Mouse (Mus musculus) brown adipose tissue, adult 24 weeks (tissue): ENCODE measurements around the gene 2010111I01Rik. TPM values are rescaled to one million over a fixed set of nuclear protein-coding genes. Genes with fewer than 3 reads are reported as not detected.
"Not testable (repeated sequence)": the region's sequence is repeated elsewhere in the genome, so short reads cannot be mapped to it uniquely, and the experiment has no call there.

ENCODE experiments used
- H3K27ac ChIP-seq: fragments of 200-500 bp; replicated peaks from 2 replicates; pipeline ENCODE4 v1.5.1; 2012; ENCODE audit warnings: low read depth, mild to moderate bottlenecking, low read length
- H3K4me1 ChIP-seq: fragments of 200-500 bp; 2 replicates; pipeline ENCODE4 v1.6.1; 2012; ENCODE audit warnings: low read length, mixed read lengths; ENCODE audit not compliant: control insufficient read depth, insufficient read depth, insufficient read length
- H3K4me3 ChIP-seq: fragments of 200-500 bp; 2 replicates; pipeline ENCODE4 v1.5.1; 2012; ENCODE audit warnings: low read depth, mild to moderate bottlenecking, low read length, moderate library complexity; ENCODE audit not compliant: insufficient read depth
- polyA plus RNA-seq: library from polyadenylated mRNA; stranded (reverse); fragments of >200 nt; gene quantifications from 2 replicates; pipeline ENCODE4 v1.2.4, GENCODE M21; 2012; ENCODE audit not compliant: missing spikeins, insufficient read depth, insufficient read length

Gene 2010111I01Rik
- polyA plus RNA-seq, 1 experiment, result 10.7 TPM

GRCm38 (mm10) chr13:63313247-63313646 is 348.6 kb downstream of the 2010111I01Rik start:
- H3K4me3 ChIP-seq, result no peak overlapping the region
- no peaks in the 10 kb centered on the region for H3K4me1 ChIP-seq
- no peak overlapping the region for H3K27ac ChIP-seq

GRCm38 (mm10) chr13:63313748-63314607 is 349.3 kb downstream of the 2010111I01Rik start:
- no peak overlapping the region for H3K4me3 ChIP-seq
- H3K27ac ChIP-seq, result no peak overlapping the region

GRCm38 (mm10) chr13:63314608-63314920 is 349.9 kb downstream of the 2010111I01Rik start:
- H3K4me1 ChIP-seq, result no peaks in the 10 kb centered on the region
- H3K4me3 ChIP-seq, result no peak overlapping the region
- H3K27ac ChIP-seq, result no peak overlapping the region

More at GRCm38 (mm10) chr13:63313748-63314607, 349.3 kb downstream of the 2010111I01Rik start:
- H3K4me1 ChIP-seq, result no peaks in the 10 kb centered on the region

- not testable (repeated sequence) for H3K4me1 ChIP-seq, H3K27ac ChIP-seq
Measured at GRCm38 (mm10) chr13:63315111-63315510, 350.4 kb downstream of the 2010111I01Rik start.

GRCm38 (mm10) chr13:63315777-63316176 is 351.1 kb downstream of the 2010111I01Rik start:
- no peak overlapping the region for H3K4me3 ChIP-seq
- H3K27ac ChIP-seq, result no peak overlapping the region
- H3K4me1 ChIP-seq, result no peaks in the 10 kb centered on the region

More at GRCm38 (mm10) chr13:63315111-63315510, 350.4 kb downstream of the 2010111I01Rik start:
- not testable (repeated sequence) for H3K4me3 ChIP-seq

- no peaks in the 10 kb centered on the region for H3K4me1 ChIP-seq
- H3K4me3 ChIP-seq, result no peak overlapping the region
- no peak overlapping the region for H3K27ac ChIP-seq
Measured at GRCm38 (mm10) chr13:63316407-63316806, 351.7 kb downstream of the 2010111I01Rik start.

- Histone ChIP-seq H3K4me3 (no peak overlapping the region), H3K27ac (no peak overlapping the region), H3K4me1 (no peaks in the 10 kb centered on the region)
Measured at GRCm38 (mm10) chr13:63317681-63318104, 353.0 kb downstream of the 2010111I01Rik start.

- H3K4me1 ChIP-seq, result peaks cover 15% of the 10 kb centered on the region
- H3K4me3 ChIP-seq, result no peak overlapping the region
- no peak overlapping the region for H3K27ac ChIP-seq
Measured at GRCm38 (mm10) chr13:63319814-63320213, 355.1 kb downstream of the 2010111I01Rik start.

- Histone ChIP-seq H3K27ac (no peak overlapping the region), H3K4me3 (no peak overlapping the region), H3K4me1 (peaks cover 15% of the 10 kb centered on the region)
Measured at GRCm38 (mm10) chr13:63321689-63322088, 357.0 kb downstream of the 2010111I01Rik start.

GRCm38 (mm10) chr13:63322756-63323155 is 358.1 kb downstream of the 2010111I01Rik start:
- Histone ChIP-seq H3K4me1 (peaks cover 15% of the 10 kb centered on the region), H3K4me3 (no peak overlapping the region), H3K27ac (no peak overlapping the region)

- H3K4me3 ChIP-seq, result no peak overlapping the region
- peak overlapping the region; percentile 77 for H3K27ac ChIP-seq
- H3K4me1 ChIP-seq, result peaks cover 15% of the 10 kb centered on the region
Measured at GRCm38 (mm10) chr13:63323286-63324075, 358.8 kb downstream of the 2010111I01Rik start.

GRCm38 (mm10) chr13:63324311-63324710 is 359.6 kb downstream of the 2010111I01Rik start:
- Histone ChIP-seq H3K27ac (0 out of 2 replicates have a peak overlapping the region, but pooled peaks have one; percentile 77), H3K4me1 (peaks cover 15% of the 10 kb centered on the region), H3K4me3 (no peak overlapping the region)

GRCm38 (mm10) chr13:63324978-63325848 is 360.5 kb downstream of the 2010111I01Rik start:
- H3K4me3 ChIP-seq, result no peak overlapping the region

GRCm38 (mm10) chr13:63326015-63326414 is 361.3 kb downstream of the 2010111I01Rik start:
- Histone ChIP-seq H3K4me1 (peaks cover 15% of the 10 kb centered on the region), H3K27ac (no peak overlapping the region), H3K4me3 (no peak overlapping the region)

More at GRCm38 (mm10) chr13:63324978-63325848, 360.5 kb downstream of the 2010111I01Rik start:
- Histone ChIP-seq H3K4me1 (peaks cover 15% of the 10 kb centered on the region), H3K27ac (no peak overlapping the region; the same call in 1 of the 2 replicates)
